Mouse (Mus musculus): ENCODE results near the gene Nck2. TPM values are rescaled to one million over a fixed set of nuclear protein-coding genes. Genes with fewer than 3 reads are reported as not detected.
A peak's percentile ranks its signal among the peaks of the same experiment; 100 is the strongest.

Nck2 gene
- total RNA-seq, 2 experiments from 2014 or later, result 32.6 to 37.5 TPM

GRCm38 (mm10) chr1:43426993-43427535 lies 17.3 kb upstream of the Nck2 start:
- intact Hi-C loops (cut with DNase I), result no loop called here
- no peak for DNase-seq (ENCODE audit: extremely low spot score in 1 of 2, low spot score in 2 of 2)

GRCm38 (mm10) chr1:43429924-43430876 lies 14.2 kb upstream of the Nck2 start:
- DNase-seq (ENCODE audit: extremely low spot score in 1 of 2, low spot score in 2 of 2), result no peak
- intact Hi-C loops (cut with DNase I), result no loop called here

- intact Hi-C loops (cut with DNase I), result no loop called here
- no peak for DNase-seq (ENCODE audit: extremely low spot score in 1 of 2, low spot score in 2 of 2)
Measured at GRCm38 (mm10) chr1:43433853-43434252, 10.5 kb upstream of the Nck2 start.

GRCm38 (mm10) chr1:43436554-43436953 lies 7.8 kb upstream of the Nck2 start:
- intact Hi-C loops (cut with DNase I), result no loop called here
- DNase-seq (ENCODE audit: extremely low spot score in 1 of 2, low spot score in 2 of 2), result no peak

GRCm38 (mm10) chr1:43439261-43439660 lies 5.1 kb upstream of the Nck2 start:
- intact Hi-C loops (cut with DNase I), result no loop called here
- no peak for DNase-seq (ENCODE audit: extremely low spot score in 1 of 2, low spot score in 2 of 2)

GRCm38 (mm10) chr1:43442568-43442967 lies 1.8 kb upstream of the Nck2 start:
- intact Hi-C loops (cut with DNase I), result loop anchor here (10.0 kb wide), 1 partner anchor 292 kb away; the partner anchor contains the start of gene 1500015O10Rik

GRCm38 (mm10) chr1:43445170-43446088 lies 1.1 kb downstream of the Nck2 start:
- intact Hi-C loops (cut with DNase I), result loop anchor here (5.0 to 10.0 kb wide), 2 partner anchors 148 to 289 kb away; partner anchors contain the start of gene 1500015O10Rik
- peak; percentile 39 to 90 for DNase-seq (ENCODE audit: extremely low spot score in 1 of 2, low spot score in 2 of 2)

More at GRCm38 (mm10) chr1:43442568-43442967, 1.8 kb upstream of the Nck2 start:
- no peak for DNase-seq (ENCODE audit: extremely low spot score in 1 of 2, low spot score in 2 of 2)

GRCm38 (mm10) chr1:43446089-43446533 lies 1.7 kb downstream of the Nck2 start:
- DNase-seq (ENCODE audit: extremely low spot score in 1 of 2, low spot score in 2 of 2), result peak in 1 of 2 experiments; percentile 79
- intact Hi-C loops (cut with DNase I), result loop anchor here (5.0 to 10.0 kb wide), 2 partner anchors 149 to 289 kb away; partner anchors contain the start of gene 1500015O10Rik

- DNase-seq (ENCODE audit: extremely low spot score in 1 of 2, low spot score in 2 of 2), result peak in 1 of 2 experiments; percentile 72
- intact Hi-C loops (cut with DNase I), result loop anchor here (5.0 to 10.0 kb wide), 2 partner anchors 150 to 288 kb away; partner anchors contain the start of gene 1500015O10Rik
Measured at GRCm38 (mm10) chr1:43446731-43447601, 2.6 kb downstream of the Nck2 start.

- intact Hi-C loops (cut with DNase I), result loop anchor here (5.0 to 10.0 kb wide), 2 partner anchors 150 to 287 kb away; partner anchors contain the start of gene 1500015O10Rik
- DNase-seq (ENCODE audit: extremely low spot score in 1 of 2, low spot score in 2 of 2), result no peak
Measured at GRCm38 (mm10) chr1:43447602-43448287, 3.4 kb downstream of the Nck2 start.

- intact Hi-C loops (cut with DNase I), result no loop called here
- DNase-seq (ENCODE audit: extremely low spot score in 1 of 2, low spot score in 2 of 2), result no peak
Measured at GRCm38 (mm10) chr1:43450811-43451210, 6.4 kb downstream of the Nck2 start.

GRCm38 (mm10) chr1:43453683-43454082 lies 9.3 kb downstream of the Nck2 start:
- intact Hi-C loops (cut with DNase I), result no loop called here
- no peak for DNase-seq (ENCODE audit: extremely low spot score in 1 of 2, low spot score in 2 of 2)

GRCm38 (mm10) chr1:43454741-43455140 lies 10.4 kb downstream of the Nck2 start:
- DNase-seq (ENCODE audit: extremely low spot score in 1 of 2, low spot score in 2 of 2), result no peak
- intact Hi-C loops (cut with DNase I), result no loop called here

- no peak for DNase-seq (ENCODE audit: extremely low spot score in 1 of 2, low spot score in 2 of 2)
- intact Hi-C loops (cut with DNase I), result no loop called here
Measured at GRCm38 (mm10) chr1:43455196-43455595, 10.8 kb downstream of the Nck2 start.

GRCm38 (mm10) chr1:43457012-43457766 lies 12.8 kb downstream of the Nck2 start:
- DNase-seq (ENCODE audit: extremely low spot score in 1 of 2, low spot score in 2 of 2), result no peak
- intact Hi-C loops (cut with DNase I), result no loop called here

- DNase-seq (ENCODE audit: extremely low spot score in 1 of 2, low spot score in 2 of 2), result no peak
- intact Hi-C loops (cut with DNase I), result no loop called here
Measured at GRCm38 (mm10) chr1:43460468-43460867, 16.1 kb downstream of the Nck2 start.

All from left cerebral cortex, postnatal 10 days (tissue).